Mouse (Mus musculus) ES-Bruce4 (cell line): ENCODE results near the gene Tm9sf4.

Source experiments
- CTCF ChIP-seq: IDR thresholded peaks from one replicate; pipeline ENCODE4 v1.8.1; 2011; ENCODE audit warnings: low read depth, low read length
- EP300 ChIP-seq: IDR thresholded peaks from 2 replicates; pipeline ENCODE4 v1.6.1; 2011; ENCODE audit warnings: low read depth, low read length; ENCODE audit not compliant: insufficient read depth
- POLR2A ChIP-seq: IDR thresholded peaks from one replicate; pipeline ENCODE4 v1.8.1; 2011; ENCODE audit warnings: low read length; ENCODE audit not compliant: insufficient read depth

DNA sequence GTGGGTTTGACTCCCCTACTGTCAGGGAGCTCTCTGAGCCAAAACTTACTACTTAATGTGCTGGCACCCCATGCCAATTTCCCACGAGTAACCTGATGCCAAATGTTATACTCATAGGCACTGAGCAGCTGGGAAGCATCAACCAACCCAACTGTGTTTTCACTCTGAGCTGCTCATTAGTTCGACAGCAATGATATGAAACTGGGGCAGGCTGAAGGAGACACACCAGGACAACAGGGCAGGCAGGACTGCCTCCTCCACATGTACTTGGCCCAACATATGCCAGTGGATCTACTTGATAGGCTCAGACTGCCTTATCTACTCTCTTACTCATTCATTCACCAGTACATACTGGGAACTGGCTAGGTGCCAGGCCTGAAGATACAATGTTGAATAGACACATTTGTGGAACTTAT is 25.1 kb downstream of the Tm9sf4 start:
- TF ChIP-seq CTCF (no peak), POLR2A (no peak), EP300 (no peak)
